ENCODE assay signal across 22 mouse cellular contexts in genomic region chr1:123235621-123236020, GRCm38 (mm10).
"Had no signal": no experiment of that assay in that cellular context is flagged by ENCODE, and none has a peak within 500 bp of the region (broad histone marks: within the 10 kb centered on the region; RNA-seq: fewer than 3 reads in every experiment).

No protein-coding gene starts in this region.

- H3K9me3 ChIP-seq: intestine, embryonic 15.5 days; kidney, embryonic 15.5 days; limb, embryonic 15.5 days; lung, embryonic 15.5 days; megakaryocyte, embryonic 14.5 days; midbrain, embryonic 12.5 days had no signal

- H3K4me1 ChIP-seq: intestine, embryonic 15.5 days; kidney, embryonic 15.5 days; limb, embryonic 15.5 days; lung, embryonic 15.5 days; megakaryocyte, embryonic 14.5 days; midbrain, embryonic 12.5 days had no signal

- ATAC-seq: intestine, embryonic 15.5 days; liver, postnatal 0 days had no signal

- H3K9ac ChIP-seq: intestine, embryonic 15.5 days; kidney, embryonic 15.5 days; limb, embryonic 15.5 days; liver, embryonic 14.5 days; liver, postnatal 0 days; lung, embryonic 15.5 days; midbrain, embryonic 12.5 days had no signal

- H3K27ac ChIP-seq: intestine, embryonic 15.5 days; kidney, embryonic 15.5 days; limb, embryonic 15.5 days; liver, embryonic 14.5 days; lung, embryonic 15.5 days; midbrain, embryonic 12.5 days; stomach, postnatal 0 days had no signal

- H3K36me3 ChIP-seq: intestine, embryonic 15.5 days; kidney, embryonic 15.5 days; limb, embryonic 15.5 days; lung, embryonic 15.5 days; midbrain, embryonic 12.5 days had no signal

- H3K4me3 ChIP-seq: intestine, embryonic 15.5 days; kidney, embryonic 15.5 days; limb, embryonic 15.5 days; lung, embryonic 15.5 days; megakaryocyte, embryonic 14.5 days; midbrain, embryonic 12.5 days had no signal

- H3K4me2 ChIP-seq: intestine, embryonic 15.5 days; kidney, embryonic 15.5 days; limb, embryonic 15.5 days; liver, embryonic 11.5 days; lung, embryonic 15.5 days; midbrain, embryonic 12.5 days had no signal

- DNase-seq: kidney, adult 11 months; kidney, adult 8-10 months; kidney, postnatal 10 days; kidney, postnatal 36 days; layer of hippocampus, postnatal 36 days; liver, postnatal 0 days; lung, postnatal 10 days; lung, postnatal 36 days; right cerebral cortex, adult 18-20 months; right cerebral cortex, postnatal 14 days; right cerebral cortex, postnatal 4 days; thymus, adult 2 months; thymus, postnatal 14 days had no signal

- H3K27me3 ChIP-seq: intestine, embryonic 15.5 days; kidney, embryonic 15.5 days; limb, embryonic 15.5 days; lung, embryonic 15.5 days; megakaryocyte, embryonic 14.5 days; midbrain, embryonic 12.5 days had no signal
